ENCODE assay signal across 8 mouse cellular contexts in the genomic region with DNA sequence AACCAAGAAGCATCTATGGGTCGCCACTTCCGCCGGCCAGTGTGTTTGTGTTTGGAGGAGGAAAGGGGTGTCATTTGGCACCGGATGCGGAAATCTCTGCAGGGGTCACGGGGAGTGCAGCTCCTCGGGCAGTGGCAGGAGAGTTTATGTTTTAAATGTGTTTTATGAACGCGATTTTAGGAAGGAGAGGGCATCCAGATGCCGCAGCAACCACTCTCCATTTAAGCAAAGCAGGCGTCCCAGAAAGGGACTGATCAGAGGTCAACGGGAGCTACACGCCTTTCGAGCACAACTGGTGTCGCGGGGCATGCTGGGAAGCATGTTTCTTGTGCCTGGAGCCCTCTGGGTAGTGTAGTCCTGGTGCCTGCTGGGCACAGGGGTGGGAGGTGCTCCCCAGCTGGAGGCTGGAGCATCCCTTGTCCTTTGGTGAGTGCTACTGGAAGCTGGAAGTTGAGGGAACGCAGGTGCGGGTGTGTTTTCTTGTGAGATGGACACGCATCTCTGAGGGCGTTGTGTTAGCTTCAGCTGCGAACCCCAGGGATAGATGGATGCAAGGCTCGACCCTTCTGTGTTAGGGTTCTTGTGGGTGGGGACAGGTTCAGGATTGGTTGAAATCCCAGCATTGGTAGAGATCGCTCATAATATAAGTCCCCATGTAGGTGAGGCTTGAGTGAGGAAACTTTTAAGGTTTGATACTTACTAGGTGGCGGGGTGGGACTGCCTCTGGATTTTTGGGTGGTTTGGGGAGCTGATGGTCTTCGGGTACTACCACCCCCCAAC.
A peak's percentile ranks its signal among the peaks of the same experiment; 100 is the strongest.
DNase-seq lines count a peak whose midpoint lies in the region; ATAC-seq and TF ChIP-seq lines count a peak whose summit lies in the region.

No protein-coding gene starts in this region.

- no peaks in the 10 kb centered on the region for H3K79me2 ChIP-seq in liver, adult 2 months (ENCODE audit: control insufficient read depth, insufficient read depth, low read length)

- H3K9me3 ChIP-seq in heart, embryonic 13.5 days = no peaks in the 10 kb centered on the region
- H3K9me3 ChIP-seq in kidney, postnatal 0 days (replicated peaks; ENCODE audit: low read length) = no peaks in the 10 kb centered on the region

- H3K27me3 ChIP-seq in heart, embryonic 13.5 days (replicated peaks) = peaks cover 39% of the 10 kb centered on the region
- no peaks in the 10 kb centered on the region for H3K27me3 ChIP-seq in kidney, postnatal 0 days (ENCODE audit: insufficient read depth, low read length)
- H3K27me3 ChIP-seq in liver, adult 2 months (ENCODE audit: control insufficient read depth, insufficient read depth, low read length) = no peaks in the 10 kb centered on the region

- no peak for TF ChIP-seq POLR2A in bone marrow macrophage, adult 2 months (IDR thresholded peaks at IDR 0.05; ENCODE audit: borderline replicate concordance, low read depth, low read length)
- peak; percentile 53 for TF ChIP-seq POLR2A in embryonic fibroblast, embryonic 13.5 days (IDR thresholded peaks at IDR 0.05; ENCODE audit: low read depth, low read length)
- TF ChIP-seq POLR2A in liver, adult 2 months (IDR thresholded peaks at IDR 0.05; ENCODE audit: extremely low read depth, insufficient read depth, low read length) = no peak

- peak; percentile 75; the same call in 1 of the 2 replicates for ATAC-seq in heart, embryonic 13.5 days (ENCODE audit: extremely low read depth, insufficient number of reproducible peaks, low FRiP score, low TSS enrichment)
- peak; percentile 98 for ATAC-seq in kidney, postnatal 0 days (replicated peaks; ENCODE audit: low FRiP score, low read depth)
- ATAC-seq in monocyte, adult 5-6 weeks (replicated peaks; ENCODE audit: insufficient number of reproducible peaks, low FRiP score, low TSS enrichment, poor library complexity, severe bottlenecking) = peak; percentile 77

- WGBS in heart, embryonic 13.5 days = 8% methylated on average over 25 of the region's 25 CpGs
- WGBS in kidney, postnatal 0 days = 9% methylated on average over 25 of the region's 25 CpGs
- 11% methylated on average over 25 of the region's 25 CpGs for WGBS in liver, adult 2 months

- H3K36me3 ChIP-seq in heart, embryonic 13.5 days = no peaks in the 10 kb centered on the region
- no peaks in the 10 kb centered on the region for H3K36me3 ChIP-seq in kidney, postnatal 0 days (ENCODE audit: insufficient read depth, low read length)
- no peaks in the 10 kb centered on the region for H3K36me3 ChIP-seq in liver, adult 2 months (ENCODE audit: control insufficient read depth, insufficient read depth, low read length)

- peak; percentile 82 for DNase-seq in 3T3-L1 (ENCODE audit: low read depth, low spot score)
- peak; percentile 92 for DNase-seq in kidney, postnatal 0 days (ENCODE audit: low spot score)
- DNase-seq in liver, adult 2 months (ENCODE audit: extremely low read depth, low read depth, low spot score) = peak; percentile 84
- peak; percentile 63 to 68 for DNase-seq in spleen, postnatal 36 days (ENCODE audit: low spot score in 2 of 2)

- H3K27ac ChIP-seq in bone marrow macrophage, adult 2 months (ENCODE audit: insufficient read depth, low read depth, low read length) = peak overlapping the region; percentile 18; the same call in 1 of the 2 replicates
- H3K27ac ChIP-seq in embryonic fibroblast, embryonic 13.5 days (ENCODE audit: insufficient read depth, low read length) = 0 out of 2 replicates have a peak overlapping the region, but pooled peaks have one; percentile 28
- H3K27ac ChIP-seq in heart, embryonic 13.5 days (replicated peaks) = peak overlapping the region; percentile 69
- peak overlapping the region; percentile 74 for H3K27ac ChIP-seq in kidney, postnatal 0 days
- H3K27ac ChIP-seq in liver, adult 2 months (replicated peaks; ENCODE audit: insufficient read depth, low read depth, low read length) = peak overlapping the region; percentile 81

- peak overlapping the region; percentile 51 for H3K4me3 ChIP-seq in bone marrow macrophage, adult 2 months (ENCODE audit: insufficient read depth, low read length)
- H3K4me3 ChIP-seq in embryonic fibroblast, embryonic 13.5 days (ENCODE audit: insufficient read depth, low read length) = peak overlapping the region; percentile 42
- H3K4me3 ChIP-seq in heart, embryonic 13.5 days = peak overlapping the region; percentile 66
- H3K4me3 ChIP-seq in kidney, postnatal 0 days (replicated peaks; ENCODE audit: low read depth, low read length) = peak overlapping the region; percentile 46
- H3K4me3 ChIP-seq in liver, adult 2 months (ENCODE audit: insufficient read depth, low read depth, low read length) = peak overlapping the region; percentile 50

- TF ChIP-seq CTCF in bone marrow macrophage, adult 2 months (IDR thresholded peaks at IDR 0.05; ENCODE audit: low read depth, low read length) = no peak
- no peak for TF ChIP-seq CTCF in embryonic fibroblast, embryonic 13.5 days (IDR thresholded peaks at IDR 0.05; ENCODE audit: borderline replicate concordance, insufficient read depth, low read length)
- TF ChIP-seq CTCF in kidney, postnatal 0 days (IDR thresholded peaks at IDR 0.05; ENCODE audit: low read depth) = no peak
- no peak for TF ChIP-seq CTCF in liver, adult 2 months (IDR thresholded peaks at IDR 0.05; ENCODE audit: low read depth, low read length)

- no peaks in the 10 kb centered on the region for H3K4me1 ChIP-seq in bone marrow macrophage, adult 2 months (ENCODE audit: control insufficient read depth, insufficient read depth, low read length)
- H3K4me1 ChIP-seq in embryonic fibroblast, embryonic 13.5 days (ENCODE audit: control insufficient read depth, insufficient read depth, low read length) = no peaks in the 10 kb centered on the region
- peaks cover 9% of the 10 kb centered on the region for H3K4me1 ChIP-seq in heart, embryonic 13.5 days
- H3K4me1 ChIP-seq in kidney, postnatal 0 days (replicated peaks; ENCODE audit: insufficient read depth, low read length) = 0 out of 2 replicates have a peak, but pooled peaks cover 3% of the 10 kb centered on the region
- H3K4me1 ChIP-seq in liver, adult 2 months (ENCODE audit: control insufficient read depth, insufficient read depth, low read length) = peaks cover 2% of the 10 kb centered on the region; the same call in 1 of the 2 replicates

- peak overlapping the region; percentile 79 for H3K9ac ChIP-seq in heart, embryonic 13.5 days
- H3K9ac ChIP-seq in kidney, postnatal 0 days (ENCODE audit: low read depth, low read length) = peak overlapping the region; percentile 59
- peak overlapping the region; percentile 53 for H3K9ac ChIP-seq in liver, adult 2 months (ENCODE audit: low read depth, low read length)

- H3K4me2 ChIP-seq in heart, embryonic 13.5 days = peak overlapping the region; percentile 73
- peak overlapping the region; percentile 59 for H3K4me2 ChIP-seq in kidney, postnatal 0 days (ENCODE audit: low read length)

Comparison
In these comparisons a context has a peak if more than half of its experiments do, and no peak if none do; other contexts are left out.
1. Peak in every context shown above with its lines: DNase-seq, ATAC-seq, H3K4me3 ChIP-seq and H3K27ac ChIP-seq.
2. H3K27ac ChIP-seq: peak in every context shown above with its lines; median percentile 81 in liver, adult 2 months; 74 in kidney, postnatal 0 days; 69 in heart, embryonic 13.5 days; 28 in embryonic fibroblast, embryonic 13.5 days; 18 in bone marrow macrophage, adult 2 months.